Mouse (Mus musculus) urinary bladder, postnatal 36 days (tissue): ENCODE data around the gene Pcsk1n.
"Not testable (repeated sequence)": the region's sequence is repeated elsewhere in the genome, so short reads cannot be mapped to it uniquely, and the experiment has no call there.

Experiments used
- DNase-seq, 2 experiments: peaks; one replicate each; pipeline ENCODE4 v3.0.0; 2022; ENCODE audit warnings: low spot score in 2 of 2, mixed read lengths in 1 of 2

The Pcsk1n gene

DNA sequence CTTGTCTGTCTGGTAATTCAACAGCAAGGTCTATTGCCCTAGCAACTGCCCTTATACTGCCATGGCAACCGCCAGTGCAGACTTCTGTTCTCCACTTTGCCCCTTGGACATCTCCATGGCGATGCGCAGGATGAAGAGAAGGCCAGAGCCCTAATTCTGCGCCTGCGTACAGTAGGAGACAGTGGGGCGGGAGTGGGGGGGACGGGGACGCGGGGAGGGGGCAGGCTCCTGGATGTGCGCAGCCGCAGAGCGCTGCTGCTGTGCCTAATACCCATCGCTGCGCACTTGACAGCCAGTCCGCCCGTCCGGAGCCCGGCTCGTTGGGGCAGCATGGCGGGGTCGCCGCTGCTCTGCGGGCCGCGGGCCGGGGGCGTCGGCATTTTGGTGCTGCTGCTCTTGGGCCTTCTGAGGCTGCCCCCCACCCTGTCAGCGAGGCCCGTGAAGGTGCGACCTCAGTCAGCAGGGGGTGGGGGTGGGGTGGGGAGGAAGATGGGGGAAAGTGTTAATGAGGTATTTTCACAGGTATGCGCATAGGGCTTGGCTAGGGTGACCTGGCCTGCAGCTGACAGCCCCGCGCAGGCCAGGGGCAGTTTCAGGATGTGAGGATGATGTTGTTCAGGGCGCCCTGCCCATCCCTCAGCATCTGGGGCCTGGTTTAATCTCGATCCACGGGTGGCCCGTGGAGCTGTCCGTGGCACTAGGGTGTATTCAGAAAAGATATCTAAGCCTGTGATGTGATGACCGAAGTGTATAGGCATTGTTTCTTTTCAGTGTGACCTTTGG, at the start of gene Pcsk1n:
Pcsk1n (plus strand) TSS at position 222 of the 783 bp plus-strand sequence.
- no peak for DNase-seq

DNA sequence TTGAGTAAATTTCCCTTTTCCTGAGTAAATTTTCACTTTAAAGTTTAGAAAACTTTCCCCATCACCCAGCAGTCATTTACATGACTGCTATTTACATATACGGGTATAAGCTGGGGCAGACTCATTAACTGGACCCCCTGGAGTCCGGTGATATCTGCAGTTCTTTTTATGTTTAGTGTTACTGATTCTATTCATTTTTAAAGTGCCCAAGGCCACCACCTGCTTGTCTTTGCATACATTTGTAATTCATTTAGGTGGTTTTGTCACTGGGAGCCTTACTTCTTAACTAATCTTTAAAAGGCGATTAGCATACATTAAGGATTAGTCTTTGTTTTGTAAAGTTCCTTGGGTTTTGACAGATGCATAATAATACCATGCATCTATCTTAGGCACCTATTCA, 49.8 kb upstream of the Pcsk1n start:
- DNase-seq = no peak

DNA sequence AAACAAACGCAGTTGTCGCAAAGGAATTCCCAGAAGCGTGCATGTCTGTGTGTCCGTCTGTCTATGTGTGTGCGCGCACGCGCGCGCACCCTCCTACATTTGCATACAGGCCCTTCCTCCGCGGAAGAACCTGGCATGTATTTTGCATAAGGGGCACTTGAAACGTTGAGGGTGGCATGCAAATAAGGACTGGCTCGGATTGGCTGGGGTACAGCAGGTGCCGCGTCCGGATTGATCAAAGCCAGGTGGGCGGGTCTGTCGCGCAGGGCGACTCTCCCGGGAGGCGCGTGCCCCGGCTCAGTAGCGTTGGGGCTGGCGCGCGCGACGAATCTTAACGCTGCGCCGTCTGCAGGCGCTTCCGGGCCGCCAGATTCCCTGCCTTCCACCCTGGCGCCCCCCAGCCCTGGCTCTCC, 41.6 kb upstream of the Pcsk1n start, which contains the start of gene Pim2:
Pim2 (plus strand) TSS at position 256 of the 413 bp plus-strand sequence.
- DNase-seq = peak; percentile 59 to 77

DNA sequence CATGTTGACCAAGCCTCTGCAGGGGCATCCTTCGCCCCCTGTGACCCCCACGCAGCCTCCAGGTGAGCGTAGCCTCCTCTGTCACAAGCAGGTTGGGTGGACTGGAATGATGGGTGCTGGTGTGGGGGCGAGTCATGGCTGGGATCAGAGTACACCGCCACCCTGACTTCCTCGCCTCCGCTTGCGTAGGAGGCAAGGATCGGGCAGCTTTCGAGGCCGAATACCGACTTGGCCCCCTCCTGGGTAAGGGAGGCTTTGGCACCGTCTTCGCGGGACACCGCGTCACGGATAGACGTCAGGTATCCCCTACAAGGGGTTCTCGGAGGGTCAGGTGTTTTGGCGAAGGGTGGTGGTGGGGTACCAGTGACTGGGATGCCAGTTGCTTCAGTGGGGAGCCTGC, 41.1 kb upstream of the Pcsk1n start:
- no peak for DNase-seq

DNA sequence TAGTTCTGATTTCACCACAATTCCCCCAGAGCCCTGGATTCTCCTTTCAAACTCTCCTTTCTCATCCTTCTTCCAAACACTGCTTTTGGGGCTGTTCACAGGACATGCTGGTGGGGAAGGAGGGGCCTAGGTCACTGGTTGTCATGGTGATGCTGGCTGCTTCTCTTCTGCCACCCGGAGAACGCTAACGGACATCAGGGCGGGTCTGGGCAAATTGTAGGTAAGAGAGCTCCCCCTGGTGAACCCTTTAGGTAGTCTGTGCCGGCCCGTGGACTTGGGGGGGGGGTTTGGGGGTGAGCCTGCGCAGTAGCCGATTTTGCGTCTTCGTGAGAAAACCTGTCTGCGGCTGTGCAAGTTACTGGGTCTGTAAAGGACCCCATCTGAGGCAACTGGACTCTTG, 39.8 kb upstream of the Pcsk1n start:
- peak; percentile 11 to 47 for DNase-seq

DNA sequence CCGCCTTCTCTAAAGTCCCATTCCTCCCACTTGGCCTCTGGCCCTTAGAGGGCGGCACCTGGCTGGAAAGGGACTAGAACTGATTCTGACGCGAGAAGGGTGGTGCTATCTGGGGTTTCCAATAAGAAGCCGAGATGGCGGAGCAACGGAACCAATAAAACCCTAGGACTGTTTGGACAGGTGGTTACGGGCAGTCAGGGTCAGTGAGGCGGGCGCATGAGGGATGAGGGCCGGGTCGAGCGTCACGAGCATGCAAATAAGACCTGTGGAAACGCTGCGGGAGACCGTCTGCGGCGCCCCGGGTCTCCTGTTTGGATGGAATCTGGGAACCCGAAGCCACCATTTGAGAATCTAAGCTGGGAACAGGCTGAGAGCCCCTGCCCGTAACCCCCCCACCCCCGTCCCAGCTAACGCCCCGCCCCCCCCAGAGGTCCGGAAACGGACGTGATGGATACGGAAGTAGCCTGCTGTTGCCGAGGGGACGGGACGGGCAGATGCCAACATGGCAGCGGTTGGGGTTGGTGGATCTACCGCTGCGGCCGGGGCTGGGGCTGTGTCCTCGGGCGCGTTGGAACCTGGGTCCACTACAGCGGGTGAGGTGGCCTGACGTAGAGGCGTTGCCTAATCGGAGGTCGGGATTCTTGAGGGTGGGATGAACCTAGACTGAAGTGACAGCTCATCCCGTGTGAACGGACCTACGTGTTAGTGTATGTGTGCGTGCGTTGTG, 35.6 kb upstream of the Pcsk1n start, which contains the start of gene Slc35a2:
Slc35a2 (plus strand) TSS at position 188 of the 727 bp plus-strand sequence.
- DNase-seq = peak; percentile 71 to 89

DNA sequence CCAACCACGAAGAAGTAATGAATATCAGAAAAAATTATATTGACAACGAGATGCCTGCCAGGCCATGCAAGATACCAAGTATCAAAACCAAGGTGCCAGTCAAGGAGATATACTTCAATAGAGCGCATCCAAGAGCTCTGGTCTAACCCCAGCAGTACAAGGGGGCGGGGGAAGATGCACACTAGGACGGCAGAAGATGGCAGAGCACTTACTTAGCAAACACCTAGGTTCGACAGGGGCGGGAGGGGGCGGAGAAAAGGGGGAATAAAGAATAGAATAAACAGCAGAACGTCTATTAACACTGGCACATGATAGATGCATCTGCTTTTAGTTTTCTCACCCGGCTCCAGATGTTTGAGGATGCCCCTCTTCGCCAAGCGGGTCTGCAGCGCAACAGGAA, 21.4 kb upstream of the Pcsk1n start:
- no peak for DNase-seq

DNA sequence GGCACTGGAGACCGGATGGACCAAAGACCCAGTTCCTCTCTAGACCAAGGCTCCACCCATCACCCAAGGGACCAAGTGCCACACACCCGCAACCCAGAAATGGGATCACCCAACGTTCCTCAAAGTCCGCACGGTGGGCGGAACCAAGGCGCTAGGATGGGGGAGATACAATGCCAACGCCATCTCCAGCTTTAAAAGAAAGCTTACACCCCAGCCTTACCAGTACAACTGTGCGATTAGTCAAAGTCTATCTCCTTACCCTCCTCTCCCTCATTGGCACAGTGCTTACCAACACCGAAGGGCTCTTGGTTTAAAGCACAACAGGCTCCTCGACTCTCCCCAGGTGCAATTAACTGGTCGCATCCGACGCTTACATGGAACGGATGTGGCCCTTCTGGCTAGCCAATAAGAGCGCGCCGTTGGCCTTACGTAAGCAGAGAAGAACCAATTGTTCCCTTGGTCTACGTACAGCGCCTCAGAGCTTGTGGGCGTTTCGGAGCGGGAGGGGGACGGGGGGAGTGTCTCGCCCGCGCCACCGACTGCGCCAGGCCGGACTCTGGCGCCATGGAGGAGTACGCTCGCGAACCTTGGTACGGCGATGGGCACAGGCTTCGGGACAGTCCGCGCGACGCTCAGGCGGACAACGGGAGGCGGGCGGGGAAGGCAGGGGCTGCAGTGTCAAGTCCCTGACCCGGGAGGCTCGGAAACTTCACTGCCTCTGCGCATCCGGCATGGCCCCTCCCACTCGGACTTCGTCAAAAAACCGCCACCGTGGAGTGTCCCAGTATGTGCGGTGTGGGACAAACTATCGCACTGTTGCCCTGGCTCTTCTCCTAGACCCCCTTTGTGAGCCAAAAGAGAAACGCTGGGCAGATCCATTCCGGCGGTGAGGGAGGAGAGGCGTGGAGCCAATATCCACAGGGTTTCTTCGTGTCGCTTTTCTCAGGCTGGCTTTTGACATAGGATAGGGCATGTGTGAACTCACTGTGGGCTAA, 20.4 kb upstream of the Pcsk1n start, which contains the start of the genes Pqbp1 and Timm17b:
Pqbp1 (minus strand) TSS at position 390 of the 995 bp plus-strand sequence.
Timm17b (plus strand) TSS at position 478 of the 995 bp plus-strand sequence.
- DNase-seq = peak; percentile 73 to 87

DNA sequence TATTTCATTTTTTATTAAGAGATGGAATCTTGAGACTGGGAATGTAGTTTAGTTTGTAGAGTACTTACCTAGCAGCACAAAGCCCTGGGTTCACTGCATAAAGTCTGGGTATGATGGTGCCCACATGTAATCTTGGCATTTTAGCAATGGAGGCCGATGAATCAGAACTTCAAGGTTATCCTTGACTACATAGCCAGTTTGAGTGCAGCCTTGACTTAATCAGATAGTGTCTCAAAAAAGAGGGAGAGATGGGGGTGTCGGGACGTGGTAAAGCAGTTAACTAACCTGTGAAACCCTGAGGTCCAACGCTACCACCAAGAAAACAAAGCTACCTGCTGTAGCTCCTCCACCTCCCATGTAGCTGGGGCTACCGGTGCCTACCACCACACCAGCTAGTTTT, 15.2 kb upstream of the Pcsk1n start:
- no peak for DNase-seq

DNA sequence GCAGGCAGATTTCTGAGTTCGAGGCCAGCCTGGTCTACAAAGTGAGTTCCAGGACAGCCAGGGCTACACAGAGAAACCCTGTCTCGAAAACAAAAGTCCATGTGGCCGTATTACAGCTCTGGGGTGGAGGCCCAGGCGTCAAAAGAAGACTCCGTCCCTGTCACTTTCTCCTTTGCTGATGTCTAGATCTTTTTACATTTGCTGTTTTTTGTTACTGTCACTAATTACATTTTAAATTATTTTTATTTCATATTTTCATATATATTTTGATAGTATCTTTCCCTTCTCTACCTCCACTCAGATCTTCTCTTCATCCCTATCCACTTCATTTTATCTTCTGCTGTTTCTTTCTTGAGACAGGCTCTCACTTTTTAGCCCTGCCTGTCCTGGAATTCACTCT, 11.9 kb upstream of the Pcsk1n start, which contains the start of gene Gm10491:
Gm10491 (minus strand) TSS at position 101 of the 400 bp plus-strand sequence.
- DNase-seq = no peak

DNA sequence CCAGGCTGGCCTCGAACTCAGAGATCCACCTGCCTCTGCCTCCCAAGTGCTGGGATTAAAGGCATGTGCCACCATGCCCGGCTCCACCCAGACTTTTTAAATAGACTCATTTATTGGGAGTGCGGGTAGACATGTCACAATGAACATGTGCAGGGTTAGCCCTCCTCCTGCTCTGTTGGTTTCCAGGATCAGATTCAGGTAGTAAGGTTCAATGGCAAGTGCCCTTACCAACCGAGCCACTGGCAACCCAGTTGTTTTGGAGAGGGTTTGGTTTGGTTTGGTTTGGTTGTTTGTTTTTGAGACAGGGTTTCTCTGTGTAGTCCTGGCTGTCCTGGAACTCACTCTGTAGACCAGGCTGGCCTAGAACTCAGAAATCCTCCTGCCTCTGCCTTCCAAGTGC, 10.4 kb upstream of the Pcsk1n start, which contains the start of gene Gm10490:
Gm10490 (plus strand) TSS at position 301 of the 400 bp plus-strand sequence.
- DNase-seq = not testable (repeated sequence)

DNA sequence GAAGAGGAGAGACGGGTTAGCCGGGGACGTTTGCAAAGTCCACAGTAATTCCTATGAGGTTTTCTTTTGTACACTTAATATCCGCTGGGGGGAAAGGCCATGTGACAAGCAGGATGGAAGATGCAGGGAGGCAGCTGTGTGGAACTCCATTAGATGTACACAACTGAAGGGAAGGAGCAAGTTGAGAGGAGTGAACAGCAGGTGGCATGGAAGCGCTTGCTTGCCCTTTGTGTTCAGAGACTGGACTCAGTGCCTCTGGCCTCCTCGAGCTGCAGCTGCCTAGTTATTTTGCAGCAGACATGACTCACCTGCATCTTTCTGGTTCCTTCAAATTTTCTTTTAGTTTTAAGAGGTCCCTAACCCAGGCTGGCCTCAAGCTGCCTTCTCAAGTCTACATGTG, 9.1 kb upstream of the Pcsk1n start:
- no peak for DNase-seq

DNA sequence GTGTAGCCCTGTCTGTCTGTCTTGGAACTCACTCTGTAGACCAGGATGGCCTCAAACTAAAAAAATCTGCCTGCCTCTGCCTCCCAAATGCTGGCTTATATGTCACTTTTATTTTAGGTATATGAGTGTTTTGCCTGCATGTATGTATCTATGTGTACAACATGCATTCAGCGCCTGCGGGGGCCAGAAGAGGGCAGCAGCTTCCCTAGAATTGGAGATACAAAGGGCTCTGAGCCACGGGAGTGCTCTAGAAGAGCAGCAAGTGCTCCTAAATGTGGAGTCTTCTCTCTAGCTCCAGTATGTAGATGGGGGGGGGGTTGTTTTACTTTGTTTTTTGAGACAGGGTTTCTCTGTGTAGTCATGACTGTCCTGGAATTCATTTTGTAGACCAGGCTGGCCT, 4.0 kb upstream of the Pcsk1n start:
- DNase-seq = peak in 1 of 2 experiments; percentile 30

DNA sequence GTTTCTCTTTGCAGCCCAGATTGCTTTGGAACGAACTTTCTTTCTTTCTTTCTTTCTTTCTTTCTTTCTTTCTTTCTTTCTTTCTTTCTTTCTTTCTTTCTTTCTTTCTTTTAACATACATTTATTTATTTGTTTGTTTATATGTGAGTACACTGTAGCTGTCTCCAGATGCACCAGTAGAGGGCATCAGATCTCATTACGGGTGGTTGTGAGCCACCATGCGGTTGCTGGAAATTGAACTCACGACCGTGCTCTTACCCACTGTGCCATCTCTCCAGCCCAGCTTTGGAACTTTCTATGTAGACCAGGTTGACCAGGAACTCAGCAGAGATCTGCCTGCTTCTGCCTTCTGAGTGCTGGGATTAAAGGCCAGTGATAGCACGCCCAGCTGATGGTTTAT, 1.7 kb upstream of the Pcsk1n start:
- DNase-seq = not testable (repeated sequence)

DNA sequence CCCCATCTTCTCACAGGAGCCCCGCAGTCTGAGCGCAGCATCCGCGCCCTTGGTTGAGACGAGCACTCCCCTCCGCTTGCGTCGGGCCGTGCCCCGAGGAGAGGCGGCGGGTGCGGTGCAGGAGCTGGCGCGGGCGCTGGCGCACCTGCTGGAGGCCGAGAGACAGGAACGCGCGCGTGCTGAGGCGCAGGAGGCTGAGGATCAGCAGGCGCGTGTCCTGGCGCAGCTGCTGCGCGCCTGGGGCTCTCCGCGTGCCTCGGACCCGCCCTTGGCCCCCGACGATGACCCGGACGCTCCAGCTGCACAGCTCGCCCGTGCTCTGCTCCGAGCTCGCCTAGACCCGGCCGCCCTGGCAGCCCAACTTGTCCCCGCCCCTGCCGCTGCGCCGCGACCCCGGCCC, 2.4 kb downstream of the Pcsk1n start:
- no peak for DNase-seq

DNA sequence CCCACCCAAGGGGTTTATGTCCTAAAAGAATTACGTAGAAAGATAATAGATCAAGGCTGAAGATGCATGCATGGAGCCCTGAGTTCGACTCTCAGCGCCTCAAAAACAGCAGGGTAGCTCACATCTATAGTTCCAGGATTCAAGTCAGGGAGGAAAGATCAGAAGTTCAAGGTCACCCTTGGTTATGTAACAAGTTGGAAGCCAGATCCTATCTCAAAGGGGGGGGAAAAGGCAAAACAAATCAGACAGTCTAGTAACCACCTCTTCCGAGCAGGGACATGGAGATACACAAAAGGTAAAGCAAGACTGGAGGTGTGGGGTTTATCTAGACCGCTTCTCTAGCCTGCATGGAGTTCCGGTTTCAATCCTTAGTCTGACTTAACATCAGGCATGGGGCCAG, 6.6 kb downstream of the Pcsk1n start:
- no peak for DNase-seq

DNA sequence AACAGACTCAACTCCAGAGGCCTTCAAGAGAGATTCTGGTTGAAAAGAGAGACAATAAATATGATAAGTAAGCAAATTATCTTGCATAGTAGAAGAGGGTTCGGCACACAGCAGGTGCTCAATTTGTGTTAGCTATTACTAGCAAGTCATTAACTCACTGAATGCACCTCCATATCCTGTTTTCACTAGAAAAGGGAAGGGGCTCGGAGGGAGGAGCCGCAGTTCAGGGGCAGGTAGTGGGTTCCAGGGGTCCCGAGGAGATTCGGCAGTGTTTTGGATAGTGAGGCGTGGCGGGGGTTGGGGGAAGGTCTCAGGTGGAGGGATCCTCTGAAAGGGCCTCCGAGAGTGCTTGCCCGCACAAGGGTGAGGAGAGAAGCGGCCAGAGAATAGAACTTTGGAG, 7.5 kb downstream of the Pcsk1n start:
- no peak for DNase-seq

DNA sequence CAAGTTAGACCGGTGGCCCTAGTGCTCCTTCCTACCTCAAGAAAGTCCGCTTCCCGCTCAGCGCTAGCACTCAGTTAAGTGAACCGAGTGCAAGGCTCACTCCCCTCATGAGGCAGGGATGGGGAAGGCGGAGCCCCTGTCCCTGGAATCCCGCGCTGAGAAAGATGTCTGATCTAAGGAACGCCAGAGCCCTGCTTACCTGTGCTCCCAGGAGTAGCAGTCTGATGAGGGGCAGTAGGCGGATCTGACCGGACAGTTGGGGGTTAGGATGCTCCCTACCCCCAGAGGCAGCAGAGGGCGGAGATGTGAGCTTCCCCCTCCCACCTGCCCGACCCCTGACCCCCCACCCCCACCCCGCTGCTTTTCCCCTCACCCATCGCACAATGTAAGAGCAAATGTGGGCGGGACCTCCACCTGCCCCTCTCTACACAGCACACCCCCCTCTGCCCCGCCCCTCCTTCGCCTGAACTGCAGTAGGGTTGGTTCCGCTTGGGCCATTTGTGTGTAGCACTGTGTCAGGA, 8.7 kb downstream of the Pcsk1n start, which contains the start of gene Eras:
Eras (minus strand) TSS at position 338 of the 521 bp plus-strand sequence.
- no peak for DNase-seq

DNA sequence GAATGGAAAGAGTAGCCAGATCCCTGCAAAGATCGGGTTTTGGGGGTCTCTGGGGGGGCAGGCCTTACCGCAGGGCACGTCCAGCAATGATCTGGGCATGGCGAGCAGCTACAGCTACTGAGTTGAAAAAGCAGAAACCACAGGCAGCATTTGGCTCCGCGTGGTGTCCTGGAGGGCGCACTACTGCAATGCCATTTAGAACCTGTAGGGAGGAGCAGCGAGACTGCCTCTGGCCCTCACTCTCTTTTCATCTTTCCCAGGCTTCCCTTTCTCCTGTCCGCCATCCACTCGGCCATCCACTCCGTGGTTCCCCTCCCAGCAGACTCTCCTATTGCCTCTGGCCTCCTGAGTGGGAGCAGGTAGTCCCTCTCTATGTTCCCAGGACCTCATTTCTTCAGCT, 17.3 kb downstream of the Pcsk1n start:
- no peak for DNase-seq

DNA sequence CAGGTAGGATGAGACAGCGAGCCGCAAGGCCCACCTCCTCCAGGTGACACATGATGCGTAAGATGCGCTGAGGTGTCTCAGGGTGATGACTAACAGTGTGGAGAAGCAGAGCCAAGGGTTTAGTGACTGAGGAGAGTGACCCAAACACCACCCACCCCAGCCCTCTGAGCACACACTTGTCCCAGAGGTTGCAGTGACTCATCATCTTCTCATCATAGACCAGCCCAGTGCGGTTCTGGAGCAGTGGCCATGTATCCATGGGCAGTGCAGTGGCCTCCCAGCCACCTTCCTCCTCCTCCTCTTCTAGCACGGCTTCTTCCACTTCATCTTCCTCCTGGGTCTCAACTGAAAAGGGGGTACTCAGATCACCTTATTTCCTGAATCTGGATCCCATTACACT, 18.0 kb downstream of the Pcsk1n start:
- DNase-seq = no peak

DNA sequence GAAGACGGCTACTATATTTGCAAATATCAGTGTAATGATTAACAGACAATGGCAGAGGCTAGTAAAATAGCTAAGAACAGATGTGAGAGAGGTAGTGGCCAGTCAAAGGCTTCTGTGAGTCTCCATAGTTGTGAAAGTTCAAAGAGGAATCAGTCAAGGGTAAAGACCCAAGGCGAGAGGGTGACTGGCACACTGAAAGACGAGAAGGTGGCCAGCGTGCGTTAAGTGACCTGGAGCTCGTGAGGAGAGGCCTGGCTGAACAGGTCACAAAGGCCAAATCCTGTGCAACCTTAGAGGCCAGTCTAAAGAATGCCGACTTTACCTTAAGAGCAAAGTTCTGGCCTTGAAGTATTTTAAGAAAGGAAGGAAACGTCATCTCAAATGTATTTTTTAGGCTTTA, 26.0 kb downstream of the Pcsk1n start:
- DNase-seq = no peak
